Mouse (Mus musculus): ENCODE results near the gene Smim4. TPM values are rescaled to one million over a fixed set of nuclear protein-coding genes. Genes with fewer than 3 reads are reported as not detected.

Gene Smim4
- polyA plus RNA-seq, 1 experiment from 2014 or later = 118 TPM

GRCm38 (mm10) chr14:31133023-31133665 lies 4.4 kb upstream of the Smim4 start:
- Histone ChIP-seq H3K27ac (ENCODE audit: low read length) (peak overlapping the region; percentile 86), H3K9ac (replicated peaks; ENCODE audit: low read depth) (peak overlapping the region; percentile 2; the same call in 1 of the 2 replicates), H3K9me3 (ENCODE audit: low read length) (no peaks in the 10 kb centered on the region), H3K4me3 (ENCODE audit: low read depth, low read length) (peak overlapping the region; percentile 71; the same call in 1 of the 2 replicates), H3K4me2 (replicated peaks; ENCODE audit: low read depth, low read length) (peak overlapping the region; percentile 97), H3K27me3 (replicated peaks; ENCODE audit: insufficient read depth, low read length) (no peaks in the 10 kb centered on the region), H3K36me3 (ENCODE audit: insufficient read depth, low read length) (0 out of 2 replicates have a peak, but pooled peaks cover 10% of the 10 kb centered on the region), H3K4me1 (ENCODE audit: insufficient read depth, low read depth, low read length) (peaks cover 18% of the 10 kb centered on the region; the same call in 1 of the 2 replicates)
- ATAC-seq (peak; percentile 56), DNase-seq (ENCODE audit: low spot score) (peak; percentile 91)
- TF ChIP-seq CTCF (IDR thresholded peaks at IDR 0.05) (no peak), EP300 (IDR thresholded peaks at IDR 0.05) (peak; percentile 72)
- 26% methylated on average over 11 of the region's 11 CpGs for WGBS

- Histone ChIP-seq H3K9me3 (ENCODE audit: low read length) (no peaks in the 10 kb centered on the region), H3K27ac (ENCODE audit: low read length) (peak overlapping the region; percentile 86), H3K36me3 (ENCODE audit: insufficient read depth, low read length) (0 out of 2 replicates have a peak, but pooled peaks cover 10% of the 10 kb centered on the region), H3K4me1 (ENCODE audit: insufficient read depth, low read depth, low read length) (peaks cover 18% of the 10 kb centered on the region; the same call in 1 of the 2 replicates), H3K27me3 (replicated peaks; ENCODE audit: insufficient read depth, low read length) (no peaks in the 10 kb centered on the region), H3K9ac (replicated peaks; ENCODE audit: low read depth) (peak overlapping the region; percentile 2; the same call in 1 of the 2 replicates), H3K4me3 (ENCODE audit: low read depth, low read length) (peak overlapping the region; percentile 71), H3K4me2 (replicated peaks; ENCODE audit: low read depth, low read length) (peak overlapping the region; percentile 97)
- TF ChIP-seq CTCF (IDR thresholded peaks at IDR 0.05) = no peak
- no peak for TF ChIP-seq EP300 (IDR thresholded peaks at IDR 0.05)
- WGBS = 71% methylated on average over 7 of the region's 7 CpGs
- DNase-seq (ENCODE audit: low spot score) = peak; percentile 22
- no peak for ATAC-seq
These were observed 3.8 kb upstream of the Smim4 start for GRCm38 (mm10) chr14:31132491-31132975.

- ATAC-seq (no peak), DNase-seq (ENCODE audit: low spot score) (peak; percentile 79)
- peak overlapping the region; percentile 86 for H3K27ac ChIP-seq (ENCODE audit: low read length)
- H3K4me1 ChIP-seq (ENCODE audit: insufficient read depth, low read depth, low read length) = peaks cover 22% of the 10 kb centered on the region; the same call in 1 of the 2 replicates
- WGBS = 7% methylated on average over 6 of the region's 6 CpGs
- H3K9ac ChIP-seq (replicated peaks; ENCODE audit: low read depth) = peak overlapping the region; percentile 65; the same call in 1 of the 2 replicates
- no peak for TF ChIP-seq CTCF (IDR thresholded peaks at IDR 0.05)
- peak; percentile 34; the same call in 1 of the 2 replicates for TF ChIP-seq EP300 (IDR thresholded peaks at IDR 0.05)
- H3K36me3 ChIP-seq (ENCODE audit: insufficient read depth, low read length) = 0 out of 2 replicates have a peak, but pooled peaks cover 7% of the 10 kb centered on the region
- no peaks in the 10 kb centered on the region for H3K27me3 ChIP-seq (replicated peaks; ENCODE audit: insufficient read depth, low read length)
- H3K9me3 ChIP-seq (ENCODE audit: low read length) = no peaks in the 10 kb centered on the region
- H3K4me2 ChIP-seq (replicated peaks; ENCODE audit: low read depth, low read length) = peak overlapping the region; percentile 97
- H3K4me3 ChIP-seq (ENCODE audit: low read depth, low read length) = peak overlapping the region; percentile 71
These were observed 3.3 kb upstream of the Smim4 start for GRCm38 (mm10) chr14:31132031-31132430.

GRCm38 (mm10) chr14:31131272-31131821 lies 2.6 kb upstream of the Smim4 start:
- peaks cover 22% of the 10 kb centered on the region; the same call in 1 of the 2 replicates for H3K4me1 ChIP-seq (ENCODE audit: insufficient read depth, low read depth, low read length)
- no peaks in the 10 kb centered on the region for H3K9me3 ChIP-seq (ENCODE audit: low read length)
- peak overlapping the region; percentile 97 for H3K4me2 ChIP-seq (replicated peaks; ENCODE audit: low read depth, low read length)
- TF ChIP-seq EP300 (IDR thresholded peaks at IDR 0.05) (no peak), CTCF (IDR thresholded peaks at IDR 0.05) (no peak)
- 0 out of 2 replicates have a peak, but pooled peaks cover 7% of the 10 kb centered on the region for H3K36me3 ChIP-seq (ENCODE audit: insufficient read depth, low read length)
- ATAC-seq (no peak), DNase-seq (ENCODE audit: low spot score) (peak; percentile 59)
- H3K4me3 ChIP-seq (ENCODE audit: low read depth, low read length) = peak overlapping the region; percentile 71
- peak overlapping the region; percentile 86 for H3K27ac ChIP-seq (ENCODE audit: low read length)
- H3K9ac ChIP-seq (replicated peaks; ENCODE audit: low read depth) = peak overlapping the region; percentile 65
- under 1% methylated on average over 39 of the region's 43 CpGs for WGBS
- H3K27me3 ChIP-seq (replicated peaks; ENCODE audit: insufficient read depth, low read length) = no peaks in the 10 kb centered on the region

- 5% methylated on average over 26 of the region's 63 CpGs for WGBS
- peak within 1 kb of the TSS; percentile 86 for H3K27ac ChIP-seq (ENCODE audit: low read length)
- H3K9ac ChIP-seq (replicated peaks; ENCODE audit: low read depth) = peak within 1 kb of the TSS; percentile 65
- no peaks in the 10 kb centered on the region for H3K9me3 ChIP-seq (ENCODE audit: low read length)
- no peaks in the 10 kb centered on the region for H3K27me3 ChIP-seq (replicated peaks; ENCODE audit: insufficient read depth, low read length)
- DNase-seq (ENCODE audit: low spot score) (peak; percentile 94), ATAC-seq (peak; percentile 70)
- H3K36me3 ChIP-seq (ENCODE audit: insufficient read depth, low read length) = 0 out of 2 replicates have a peak, but pooled peaks cover 3% of the 10 kb centered on the region
- peak within 1 kb of the TSS; percentile 71 for H3K4me3 ChIP-seq (ENCODE audit: low read depth, low read length)
- peak within 1 kb of the TSS; percentile 97 for H3K4me2 ChIP-seq (replicated peaks; ENCODE audit: low read depth, low read length)
- peaks cover 22% of the 10 kb centered on the region; the same call in 1 of the 2 replicates for H3K4me1 ChIP-seq (ENCODE audit: insufficient read depth, low read depth, low read length)
- TF ChIP-seq EP300 (IDR thresholded peaks at IDR 0.05) (no peak), CTCF (IDR thresholded peaks at IDR 0.05) (peak; percentile 37; the same call in 1 of the 2 replicates)
These were observed 1.8 kb upstream of the Smim4 start, which contains the start of gene Nt5dc2 for GRCm38 (mm10) chr14:31130236-31131220. Gene Nt5dc2, plus strand, starts transcription at chr14:31131053.
